7 mouse cellular contexts compared by ENCODE assay signal in genomic region chr5:52112953-52113841, GRCm38 (mm10).
DNase-seq lines count a peak whose midpoint lies in the region; TF ChIP-seq lines count a peak whose summit lies in the region.

No protein-coding gene starts in this region.

- H3K4me1 ChIP-seq in ES-E14 (ENCODE audit: control insufficient read depth in 2 of 2, insufficient read depth in 2 of 2, low read length in 2 of 2, poor library complexity in 1 of 2): peaks cover 0 to 7% of the 10 kb centered on the region in 2 experiments; a peak in 2 of 4 replicates

- peaks cover 2% of the 10 kb centered on the region; the same call in 1 of the 2 replicates for H3K27me3 ChIP-seq in splenic B cell, adult 2 months (ENCODE audit: control insufficient read depth, insufficient read depth, low read length, poor library complexity, severe bottlenecking)

- DNase-seq in CD8-positive naive resting alpha-beta T cell, adult 2 months (ENCODE audit: low read depth in 2 of 2, low spot score in 2 of 2): peak; percentile 18 to 19
- peak; percentile 35 for DNase-seq in ES-E14 (ENCODE audit: low read depth, low spot score)
- DNase-seq in embryo, embryonic 11 days: peak; percentile 69
- DNase-seq in heart, postnatal 10 days: peak; percentile 37 to 46
- peak; percentile 33 to 35 for DNase-seq in layer of hippocampus, postnatal 25 days (ENCODE audit: extremely low spot score in 1 of 2, low spot score in 1 of 2)
- DNase-seq in mesoderm, embryonic 11.5 days (ENCODE audit: low read depth, low spot score): peak; percentile 44
- DNase-seq in splenic B cell, adult 2 months (ENCODE audit: low read depth, low spot score): peak; percentile 21

- H3K27ac ChIP-seq in ES-E14 (ENCODE audit: insufficient read depth, low read depth, low read length, poor library complexity, severe bottlenecking): no peak overlapping the region

- peak overlapping the region; percentile 58; the same call in 1 of the 2 replicates for H3K9ac ChIP-seq in ES-E14 (ENCODE audit: insufficient read depth, low read depth, low read length, poor library complexity, severe bottlenecking)

- H3K9me3 ChIP-seq in ES-E14 (ENCODE audit: control insufficient read depth, insufficient read depth, low read depth, low read length): no peaks in the 10 kb centered on the region

- in situ Hi-C loops in ES-E14 (cut with MboI; ENCODE audit: low sequenced_read_pairs in 2 of 2, unreplicated experiment in 2 of 2): no loop called here

- intact Hi-C loops in heart, postnatal 10 days (cut with DNase I): loop anchor here (10.0 kb wide), 1 partner anchor 522 kb away; no protein-coding TSS in a partner anchor

- peak overlapping the region; percentile 81 for H3K4me3 ChIP-seq in ES-E14 (ENCODE audit: insufficient read depth in 1 of 2, low read depth in 1 of 2, low read length in 2 of 2, poor library complexity in 1 of 2, severe bottlenecking in 1 of 2)

- no peaks in the 10 kb centered on the region for H3K36me3 ChIP-seq in ES-E14 (ENCODE audit: control insufficient read depth, insufficient read depth, low read length, poor library complexity, severe bottlenecking)
- H3K36me3 ChIP-seq in splenic B cell, adult 2 months (ENCODE audit: control insufficient read depth, insufficient read depth, low read length, poor library complexity, severe bottlenecking): no peaks in the 10 kb centered on the region

TF ChIP-seq in ES-E14, 5 proteins besides CTCF, POLR2A, EP300 and RAD21:
- no peak for TF ChIP-seq ZC3H11A (IDR thresholded peaks at IDR 0.05; ENCODE audit: borderline replicate concordance, low read depth, low read length)
- no peak for TF ChIP-seq HCFC1 (IDR thresholded peaks at IDR 0.05; ENCODE audit: borderline replicate concordance, insufficient read depth, low read length)
- no peak for TF ChIP-seq ZNF384 (IDR thresholded peaks at IDR 0.05; ENCODE audit: low read depth, low read length)
- TF ChIP-seq CHD2 (IDR thresholded peaks at IDR 0.05; ENCODE audit: low read depth, low read length): no peak
- TF ChIP-seq MAFK (IDR thresholded peaks at IDR 0.05; ENCODE audit: insufficient read depth, low read depth, low read length): no peak

Comparison
In these comparisons a context has a peak if more than half of its experiments do, and no peak if none do; other contexts are left out.
1. DNase-seq: peak in every context shown above with its lines; median percentile 69 in embryo, embryonic 11 days; 44 in mesoderm, embryonic 11.5 days; 42 in heart, postnatal 10 days; 35 in ES-E14; 34 in layer of hippocampus, postnatal 25 days; 21 in splenic B cell, adult 2 months; 18 in CD8-positive naive resting alpha-beta T cell, adult 2 months.